Mouse (Mus musculus): ENCODE results near the gene D8Ertd738e.

The D8Ertd738e gene

DNA sequence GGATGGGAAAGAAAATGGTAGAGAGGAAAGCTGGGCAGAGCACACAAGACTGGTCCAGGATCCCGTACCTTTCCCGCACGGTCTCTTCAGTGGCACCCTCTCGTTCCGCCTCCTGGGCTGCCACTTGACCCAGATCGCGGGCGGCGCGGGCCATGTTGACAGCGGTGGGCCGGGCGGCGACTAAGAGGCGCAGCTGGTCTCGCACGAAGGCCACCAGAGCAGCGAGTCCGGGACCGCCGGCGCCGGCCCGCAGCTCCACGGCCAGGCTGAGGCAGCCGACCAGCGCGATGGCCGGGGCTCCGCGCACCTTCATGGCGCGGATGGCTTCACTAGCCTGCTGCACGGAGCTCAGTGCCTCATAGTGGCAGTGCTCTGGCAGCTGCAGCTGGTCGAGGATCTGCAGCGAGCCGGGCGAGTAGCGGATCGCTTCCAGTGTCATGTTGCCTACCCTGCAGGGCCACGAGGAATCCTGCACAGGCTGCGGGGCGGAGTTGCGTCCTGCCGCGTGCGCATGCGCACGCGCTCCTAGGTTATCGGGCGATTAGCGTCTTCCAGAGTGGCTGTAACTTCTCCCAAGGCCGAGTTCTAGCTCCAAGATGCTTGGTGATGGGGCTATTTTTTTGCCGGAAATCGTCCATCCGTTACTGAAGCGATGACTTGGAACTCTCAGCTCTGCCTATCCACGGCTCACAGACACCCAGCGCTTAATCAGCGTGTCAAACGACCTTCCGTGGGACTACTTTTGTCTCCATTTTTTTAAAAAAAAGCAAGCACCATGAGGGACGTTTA lies 7.5 kb upstream of the D8Ertd738e start, which contains the start of gene Mri1:
Gene Mri1 (minus strand): TSS at position 505 of the 789 bp plus-strand sequence.
- peak; percentile 89 for DNase-seq (ENCODE audit: low read depth, low spot score)
- Histone ChIP-seq H3K36me3 (ENCODE audit: control insufficient read depth, insufficient read depth, low read length, poor library complexity, severe bottlenecking) (peaks cover 3% of the 10 kb centered on the region), H3K27me3 (ENCODE audit: control insufficient read depth, insufficient read depth, low read length, poor library complexity, severe bottlenecking) (no peaks in the 10 kb centered on the region)

DNA sequence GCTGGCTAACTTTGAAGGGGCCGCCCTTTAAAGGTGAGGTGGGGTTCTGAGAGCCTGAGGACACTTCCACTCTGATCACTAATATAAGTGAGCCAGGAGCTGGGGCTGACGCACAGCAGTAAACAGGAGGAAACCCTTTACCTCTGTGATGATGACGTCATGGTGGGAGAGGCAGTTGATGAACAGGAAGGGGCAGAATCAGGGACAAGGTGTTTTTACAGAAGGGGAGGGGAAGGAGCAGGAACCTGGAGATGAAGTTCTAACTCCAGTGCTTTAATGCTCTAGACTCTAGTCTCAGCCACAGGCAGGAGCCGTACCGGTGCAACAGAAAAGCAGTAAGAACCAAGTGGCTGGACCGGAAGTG lies 6.9 kb upstream of the D8Ertd738e start:
- DNase-seq (ENCODE audit: low read depth, low spot score), result peak; percentile 69
- no peaks in the 10 kb centered on the region for H3K27me3 ChIP-seq (ENCODE audit: control insufficient read depth, insufficient read depth, low read length, poor library complexity, severe bottlenecking)

DNA sequence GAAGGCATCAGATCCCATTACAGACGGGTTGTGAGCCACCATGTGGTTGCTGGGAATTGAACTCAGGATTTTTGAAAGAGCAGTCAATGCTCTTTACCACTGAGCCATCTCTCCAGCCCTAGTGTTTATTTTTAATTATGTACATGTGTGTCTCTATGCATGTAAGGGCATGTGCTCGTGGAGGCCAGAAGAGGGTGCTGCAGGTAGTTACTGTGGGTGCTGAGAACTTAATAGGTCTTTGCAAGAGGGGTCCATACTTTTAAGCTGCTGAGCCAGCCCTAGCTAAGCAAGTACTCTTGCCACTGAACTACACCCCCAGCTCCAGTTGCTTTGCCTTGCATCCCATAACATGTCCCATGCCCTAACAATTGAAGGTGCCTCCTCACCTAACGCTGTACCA lies 6.3 kb upstream of the D8Ertd738e start:
- DNase-seq (ENCODE audit: low read depth, low spot score), result peak; percentile 33
- H3K27me3 ChIP-seq (ENCODE audit: control insufficient read depth, insufficient read depth, low read length, poor library complexity, severe bottlenecking), result no peaks in the 10 kb centered on the region
- H3K36me3 ChIP-seq (ENCODE audit: control insufficient read depth, insufficient read depth, low read length, poor library complexity, severe bottlenecking), result peaks cover 3% of the 10 kb centered on the region

More for the DNA sequence above, 6.9 kb upstream of the D8Ertd738e start:
- peaks cover 3% of the 10 kb centered on the region for H3K36me3 ChIP-seq (ENCODE audit: control insufficient read depth, insufficient read depth, low read length, poor library complexity, severe bottlenecking)

DNA sequence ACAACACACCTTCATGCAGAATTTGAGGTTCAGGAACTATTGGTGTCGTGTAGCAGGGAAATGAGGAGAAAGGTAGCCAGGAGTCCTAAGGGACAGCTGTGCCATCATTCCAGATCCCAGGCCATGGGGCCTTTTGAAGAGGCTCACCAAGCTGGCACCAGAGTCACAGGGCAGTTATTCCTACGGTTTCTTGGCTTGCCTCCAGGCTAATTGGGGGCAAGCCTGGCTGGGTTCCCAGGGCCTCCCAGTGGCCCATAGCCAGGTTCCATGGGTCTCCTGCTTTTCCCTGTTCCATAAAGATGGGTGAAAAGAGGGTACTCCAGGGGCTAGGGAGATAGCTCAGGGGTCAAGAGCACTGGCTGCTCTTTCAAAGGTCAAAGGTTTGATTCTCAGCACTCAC lies 7.7 kb downstream of the D8Ertd738e start:
- no peak for DNase-seq (ENCODE audit: low read depth, low spot score)
- H3K27me3 ChIP-seq (ENCODE audit: control insufficient read depth, insufficient read depth, low read length, poor library complexity, severe bottlenecking), result no peaks in the 10 kb centered on the region
- H3K36me3 ChIP-seq (ENCODE audit: control insufficient read depth, insufficient read depth, low read length, poor library complexity, severe bottlenecking), result peaks cover 5% of the 10 kb centered on the region

DNA sequence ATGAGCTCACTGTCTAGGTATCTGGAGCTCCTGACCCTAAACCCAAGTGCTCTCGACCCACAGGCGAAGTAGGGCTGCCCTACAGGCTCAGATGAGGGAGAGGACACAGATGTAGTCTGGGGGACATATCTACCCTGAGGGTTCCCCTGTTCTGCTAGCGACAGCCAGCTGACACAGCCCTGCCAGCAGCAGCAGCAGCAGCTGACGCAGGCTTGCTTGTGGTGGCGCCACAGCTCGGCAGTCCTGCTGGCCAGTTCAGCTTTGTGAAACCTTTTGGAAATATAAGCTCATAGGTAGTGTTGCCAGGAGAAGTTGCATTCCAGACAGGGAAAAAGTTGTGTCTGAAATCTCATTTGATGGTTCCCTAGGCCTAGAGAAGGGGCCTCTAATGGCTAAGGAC lies 8.4 kb downstream of the D8Ertd738e start:
- Histone ChIP-seq H3K36me3 (ENCODE audit: control insufficient read depth, insufficient read depth, low read length, poor library complexity, severe bottlenecking) (peaks cover 2% of the 10 kb centered on the region; the same call in 1 of the 2 replicates), H3K27me3 (ENCODE audit: control insufficient read depth, insufficient read depth, low read length, poor library complexity, severe bottlenecking) (no peaks in the 10 kb centered on the region)
- no peak for DNase-seq (ENCODE audit: low read depth, low spot score)

DNA sequence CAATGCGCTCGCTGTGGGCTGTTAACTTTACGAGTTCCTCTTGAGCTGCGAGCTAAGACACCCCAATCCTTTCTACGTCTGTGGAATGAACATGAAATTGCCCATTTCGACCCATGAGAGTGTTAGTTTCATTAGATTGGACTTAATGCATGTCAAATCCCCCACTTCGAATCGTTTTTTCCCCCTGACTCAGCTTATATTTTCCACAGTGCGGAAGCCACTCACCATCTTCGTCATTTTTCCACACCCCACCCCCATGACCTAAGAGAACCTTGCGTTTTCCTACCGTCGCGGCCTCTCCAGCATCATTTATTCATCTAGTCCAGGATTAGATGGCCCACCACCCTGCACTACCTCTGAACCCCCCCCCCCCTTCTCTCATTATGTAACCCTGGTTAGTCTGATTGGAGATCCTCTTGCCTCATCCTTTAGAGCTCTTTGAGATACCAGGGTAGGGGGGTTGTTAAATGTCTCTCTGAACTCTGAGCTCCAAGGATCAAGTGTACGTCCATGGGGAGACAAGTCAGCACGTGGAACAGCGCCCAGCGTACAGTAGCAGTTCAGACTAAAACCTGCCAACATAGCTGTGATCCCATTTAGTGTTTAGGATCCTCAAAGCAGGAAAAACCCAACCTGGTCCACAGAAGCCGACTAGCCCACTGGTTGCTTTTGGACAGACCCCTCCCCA lies 11.8 kb downstream of the D8Ertd738e start:
- DNase-seq (ENCODE audit: low read depth, low spot score), result no peak
- H3K27me3 ChIP-seq (ENCODE audit: control insufficient read depth, insufficient read depth, low read length, poor library complexity, severe bottlenecking), result no peaks in the 10 kb centered on the region
- no peaks in the 10 kb centered on the region for H3K36me3 ChIP-seq (ENCODE audit: control insufficient read depth, insufficient read depth, low read length, poor library complexity, severe bottlenecking)

DNA sequence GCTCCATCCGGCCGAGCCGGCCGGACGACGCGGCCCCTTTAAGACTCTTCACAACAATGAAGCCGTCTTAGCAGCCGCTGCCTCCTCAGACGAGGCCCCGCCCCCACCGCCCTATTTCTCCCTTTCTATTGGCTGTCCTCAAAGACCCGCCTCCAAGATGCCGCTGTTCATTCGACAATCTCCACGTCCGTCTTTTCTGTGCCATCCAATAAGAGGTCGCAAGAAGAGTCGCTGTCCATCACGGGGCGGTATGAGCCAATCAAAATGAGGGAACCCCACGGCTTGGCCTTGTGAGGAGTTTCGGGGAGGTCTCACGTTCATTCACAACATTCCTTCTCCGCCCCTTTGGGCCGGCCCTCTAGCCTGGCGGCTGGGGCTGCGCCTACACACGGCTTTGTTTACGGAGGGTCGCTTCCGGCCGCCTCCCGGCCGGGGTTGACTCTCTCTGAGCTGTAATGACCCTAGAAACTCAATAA lies 12.5 kb downstream of the D8Ertd738e start, which contains the start of gene Zswim4:
Gene Zswim4 (minus strand): TSS at position 58 of the 476 bp plus-strand sequence.
- H3K27me3 ChIP-seq (ENCODE audit: control insufficient read depth, insufficient read depth, low read length, poor library complexity, severe bottlenecking), result no peaks in the 10 kb centered on the region
- DNase-seq (ENCODE audit: low read depth, low spot score), result peak; percentile 99
- no peaks in the 10 kb centered on the region for H3K36me3 ChIP-seq (ENCODE audit: control insufficient read depth, insufficient read depth, low read length, poor library complexity, severe bottlenecking)

DNA sequence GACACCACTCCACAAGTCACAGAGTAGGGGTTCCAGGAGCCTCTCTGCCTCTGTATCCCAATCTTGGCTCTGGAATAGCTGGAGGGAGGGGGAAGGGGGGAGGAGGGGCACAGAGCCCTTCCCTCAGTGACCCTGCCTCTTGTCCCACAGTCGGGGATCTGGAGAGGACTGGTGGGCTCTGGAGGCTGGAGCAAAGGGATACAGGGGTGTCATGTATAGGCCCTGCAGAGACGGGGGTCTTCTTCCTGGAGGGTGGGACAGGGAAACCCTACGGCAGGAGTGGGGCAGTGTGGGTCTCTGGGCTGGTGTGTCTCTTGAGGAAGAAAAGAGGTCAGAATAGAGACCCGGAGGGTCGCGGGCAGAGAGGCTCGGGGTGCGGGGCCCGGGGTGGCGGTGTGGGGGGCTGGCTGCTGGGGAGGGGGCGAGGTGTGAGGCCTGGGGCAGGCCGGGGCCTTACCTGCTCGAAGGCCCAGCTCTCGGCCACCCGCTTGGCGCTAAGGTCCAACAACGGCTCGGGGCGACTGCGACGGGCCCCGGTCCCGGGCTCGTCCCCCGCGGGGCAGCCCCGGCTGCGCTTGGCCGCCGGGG lies 13.0 kb downstream of the D8Ertd738e start:
- H3K27me3 ChIP-seq (ENCODE audit: control insufficient read depth, insufficient read depth, low read length, poor library complexity, severe bottlenecking), result no peaks in the 10 kb centered on the region
- peak; percentile 15 for DNase-seq (ENCODE audit: low read depth, low spot score)
- H3K36me3 ChIP-seq (ENCODE audit: control insufficient read depth, insufficient read depth, low read length, poor library complexity, severe bottlenecking), result no peaks in the 10 kb centered on the region

DNA sequence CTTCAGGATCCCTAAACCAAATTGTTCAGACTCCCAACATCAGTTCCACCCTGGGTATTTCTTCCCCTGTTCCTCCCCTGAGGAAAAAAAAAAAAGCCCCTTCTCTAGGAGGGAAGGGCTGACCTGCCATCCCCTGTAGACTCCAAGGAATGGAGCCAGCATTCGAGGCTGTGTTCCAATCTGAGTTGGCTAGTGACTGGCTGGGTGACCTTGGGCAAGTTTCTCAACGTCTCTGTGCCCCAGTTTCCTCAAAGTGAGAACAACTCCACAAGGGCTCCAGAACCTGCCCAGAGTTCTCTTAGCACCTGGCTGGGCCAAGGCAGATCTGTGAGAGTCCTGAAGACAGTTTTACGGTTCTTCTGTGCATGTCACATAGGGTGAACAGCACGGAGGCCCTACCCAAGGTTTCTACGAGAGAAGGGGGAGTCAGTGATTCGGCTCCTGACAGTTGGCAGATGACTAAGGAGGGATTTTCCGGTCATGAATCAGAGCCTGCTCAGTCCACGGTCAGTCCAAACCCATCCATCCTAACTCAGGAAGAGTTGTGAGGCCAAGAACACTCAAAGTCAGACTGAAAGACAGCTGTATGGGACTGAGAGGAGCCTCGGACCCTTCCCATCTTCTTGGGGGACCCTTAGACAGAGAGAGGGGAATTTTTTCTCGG lies 13.6 kb downstream of the D8Ertd738e start:
- no peaks in the 10 kb centered on the region for H3K36me3 ChIP-seq (ENCODE audit: control insufficient read depth, insufficient read depth, low read length, poor library complexity, severe bottlenecking)
- peak; percentile 32 for DNase-seq (ENCODE audit: low read depth, low spot score)
- no peaks in the 10 kb centered on the region for H3K27me3 ChIP-seq (ENCODE audit: control insufficient read depth, insufficient read depth, low read length, poor library complexity, severe bottlenecking)

DNA sequence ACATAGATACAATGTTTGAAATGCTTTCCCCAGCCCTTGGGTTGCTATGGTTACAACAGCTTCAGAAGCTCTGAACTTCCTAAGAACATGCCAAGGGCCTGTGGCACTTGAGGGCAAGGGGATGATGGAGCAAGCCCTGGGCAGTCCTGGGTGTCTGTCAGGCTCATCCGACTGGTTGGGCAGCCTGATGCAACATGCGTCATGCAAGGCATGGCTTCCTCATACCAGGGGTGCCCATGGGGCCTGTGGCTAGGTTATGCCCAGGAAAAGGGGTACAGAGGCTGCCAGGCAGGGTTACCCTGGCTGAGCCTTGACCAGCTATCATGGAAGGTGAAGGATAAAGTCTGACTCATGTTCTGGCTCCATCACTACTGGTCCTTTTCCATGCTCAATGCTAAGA lies 16.5 kb downstream of the D8Ertd738e start:
- H3K36me3 ChIP-seq (ENCODE audit: control insufficient read depth, insufficient read depth, low read length, poor library complexity, severe bottlenecking), result peaks cover 4% of the 10 kb centered on the region; the same call in 1 of the 2 replicates
- H3K27me3 ChIP-seq (ENCODE audit: control insufficient read depth, insufficient read depth, low read length, poor library complexity, severe bottlenecking), result no peaks in the 10 kb centered on the region
- no peak for DNase-seq (ENCODE audit: low read depth, low spot score)

DNA sequence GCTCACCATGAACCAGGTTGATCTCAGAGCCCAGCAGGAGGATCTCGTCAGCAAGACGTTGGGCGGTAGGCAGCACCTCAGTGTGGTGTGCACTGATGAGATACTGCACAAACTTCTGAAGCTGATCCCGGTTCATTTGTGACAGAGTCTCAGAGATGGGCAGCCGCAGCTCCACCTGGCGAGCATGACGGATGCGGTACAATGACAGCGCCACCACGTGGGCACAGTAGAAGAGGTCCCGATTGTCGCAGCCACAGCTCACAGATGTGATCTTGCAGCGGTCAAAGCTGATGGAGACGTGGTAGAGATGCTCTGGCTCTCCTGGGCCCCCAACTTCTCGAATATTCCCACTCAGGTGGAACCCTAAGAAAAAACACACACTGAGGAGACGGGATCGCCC lies 18.8 kb downstream of the D8Ertd738e start:
- Histone ChIP-seq H3K27me3 (ENCODE audit: control insufficient read depth, insufficient read depth, low read length, poor library complexity, severe bottlenecking) (no peaks in the 10 kb centered on the region), H3K36me3 (ENCODE audit: control insufficient read depth, insufficient read depth, low read length, poor library complexity, severe bottlenecking) (peaks cover 4% of the 10 kb centered on the region; the same call in 1 of the 2 replicates)
- DNase-seq (ENCODE audit: low read depth, low spot score), result peak; percentile 32

DNA sequence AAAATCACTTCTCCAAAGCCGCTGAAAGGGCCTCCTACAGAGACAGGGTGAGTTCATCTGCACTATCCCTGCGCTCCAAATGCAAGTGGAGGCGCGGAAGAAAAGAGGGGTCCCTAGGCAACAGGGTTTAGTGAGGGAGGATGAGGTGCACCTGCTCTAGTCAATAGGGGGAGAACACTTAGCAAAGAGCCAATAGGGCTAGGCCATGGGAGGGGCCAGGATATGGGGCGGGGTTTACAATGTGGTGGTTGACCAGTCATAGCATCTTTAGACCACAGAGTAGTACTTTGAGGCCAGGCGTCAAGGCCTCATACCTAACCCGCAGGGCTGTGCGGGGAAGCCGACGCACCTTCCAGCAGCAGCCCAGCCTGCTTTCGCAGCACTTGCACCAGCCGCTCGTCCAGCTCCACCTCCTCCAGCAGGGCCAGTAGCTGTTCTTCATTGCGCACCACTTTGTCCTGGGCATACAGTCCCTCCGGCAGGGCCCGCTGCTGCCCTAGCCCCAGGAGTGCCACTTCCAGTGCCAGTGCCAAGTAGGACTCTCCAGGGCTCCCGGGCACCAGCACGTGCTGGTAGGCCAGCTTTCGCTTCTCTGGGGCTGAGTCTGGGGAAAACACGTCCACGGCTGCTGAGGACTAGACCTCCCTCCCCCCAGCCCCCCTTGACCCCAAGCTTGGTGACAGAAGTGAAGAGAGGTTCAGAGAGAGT lies 26.0 kb downstream of the D8Ertd738e start:
- H3K27me3 ChIP-seq (ENCODE audit: control insufficient read depth, insufficient read depth, low read length, poor library complexity, severe bottlenecking), result no peaks in the 10 kb centered on the region
- no peaks in the 10 kb centered on the region; the same call in 1 of the 2 replicates for H3K36me3 ChIP-seq (ENCODE audit: control insufficient read depth, insufficient read depth, low read length, poor library complexity, severe bottlenecking)
- no peak for DNase-seq (ENCODE audit: low read depth, low spot score)

DNA sequence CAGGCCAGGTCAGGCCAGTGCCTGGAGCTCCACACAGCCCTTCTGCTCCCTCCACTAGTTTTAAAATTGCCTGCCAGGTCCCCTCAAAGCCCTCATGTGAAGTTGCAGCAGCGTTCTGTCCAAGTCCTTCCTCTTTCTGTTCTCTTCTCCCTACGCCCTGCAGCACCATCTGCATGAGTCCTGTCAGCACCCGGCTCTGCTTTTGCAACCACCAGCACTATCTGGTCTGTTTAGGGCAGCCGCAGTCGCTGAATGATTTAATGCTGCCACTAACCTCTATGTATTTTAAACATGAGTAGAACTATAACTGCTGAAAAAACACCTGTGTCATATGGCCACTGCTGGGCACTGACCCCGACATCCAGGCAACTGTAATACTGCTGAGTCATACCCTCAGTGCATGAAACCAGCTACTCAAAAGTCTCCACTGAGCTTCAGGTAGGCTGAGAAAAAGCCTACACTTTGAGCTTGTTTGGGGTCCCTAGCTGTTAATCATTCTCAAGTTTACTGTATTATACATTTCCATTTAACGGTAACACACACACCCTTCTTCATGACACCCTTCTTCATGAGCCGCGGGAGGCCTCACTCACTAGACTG lies 26.9 kb downstream of the D8Ertd738e start:
- Histone ChIP-seq H3K27me3 (ENCODE audit: control insufficient read depth, insufficient read depth, low read length, poor library complexity, severe bottlenecking) (no peaks in the 10 kb centered on the region), H3K36me3 (ENCODE audit: control insufficient read depth, insufficient read depth, low read length, poor library complexity, severe bottlenecking) (peaks cover 2% of the 10 kb centered on the region; the same call in 1 of the 2 replicates)
- no peak for DNase-seq (ENCODE audit: low read depth, low spot score)

DNA sequence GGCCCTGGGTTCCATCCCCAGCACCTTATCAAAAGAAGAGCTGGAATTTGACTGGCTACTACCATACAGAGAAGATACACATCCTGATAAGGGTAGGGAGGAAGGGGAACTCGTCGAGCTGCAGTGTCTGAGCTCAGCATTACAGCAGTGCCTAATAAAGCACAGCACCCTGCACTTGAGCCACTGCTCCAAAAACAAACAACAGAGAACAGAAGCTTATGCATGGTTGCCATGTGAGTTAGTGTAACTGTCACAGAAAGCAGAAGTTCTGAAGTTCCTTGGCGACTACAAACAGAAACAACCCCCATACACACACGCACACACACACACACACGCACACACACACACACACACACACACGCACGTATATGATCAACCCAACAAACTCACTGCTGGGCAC lies 29.4 kb downstream of the D8Ertd738e start:
- DNase-seq (ENCODE audit: low read depth, low spot score), result peak; percentile 71
- Histone ChIP-seq H3K36me3 (ENCODE audit: control insufficient read depth, insufficient read depth, low read length, poor library complexity, severe bottlenecking) (peaks cover 2% of the 10 kb centered on the region; the same call in 1 of the 2 replicates), H3K27me3 (ENCODE audit: control insufficient read depth, insufficient read depth, low read length, poor library complexity, severe bottlenecking) (no peaks in the 10 kb centered on the region)

Data from splenic B cell, adult 2 months (primary cell).